Mouse (Mus musculus) spleen, postnatal 4 days (tissue): ENCODE measurements around the gene Noct.
A peak's percentile ranks its signal among the peaks of the same experiment; 100 is the strongest.

Source experiments
- DNase-seq, 2 experiments: peaks; one replicate each; pipeline ENCODE4 v3.0.0; 2022; ENCODE audit warnings: low spot score in 2 of 2

The Noct gene

DNA sequence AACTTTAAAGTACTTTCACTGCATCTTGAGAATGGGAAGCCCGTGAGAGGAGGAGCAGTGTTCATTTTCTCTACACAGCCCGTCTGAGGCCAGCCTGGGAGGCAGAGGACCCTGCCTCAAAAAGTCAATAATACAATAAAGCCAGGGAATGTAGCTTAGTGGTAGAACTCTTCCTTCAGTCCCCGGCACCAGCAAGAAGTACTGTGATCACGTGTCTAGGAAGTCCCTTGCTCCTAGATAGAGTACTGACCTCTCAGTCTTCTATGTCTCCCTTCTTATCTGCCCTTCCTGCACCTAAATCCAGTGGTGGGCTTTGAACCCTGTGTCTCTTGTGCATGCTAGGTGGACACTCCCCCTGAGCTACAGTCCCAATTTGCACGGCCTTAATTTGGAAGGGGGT lies 6.6 kb downstream of the Noct start:
- no peak for DNase-seq

DNA sequence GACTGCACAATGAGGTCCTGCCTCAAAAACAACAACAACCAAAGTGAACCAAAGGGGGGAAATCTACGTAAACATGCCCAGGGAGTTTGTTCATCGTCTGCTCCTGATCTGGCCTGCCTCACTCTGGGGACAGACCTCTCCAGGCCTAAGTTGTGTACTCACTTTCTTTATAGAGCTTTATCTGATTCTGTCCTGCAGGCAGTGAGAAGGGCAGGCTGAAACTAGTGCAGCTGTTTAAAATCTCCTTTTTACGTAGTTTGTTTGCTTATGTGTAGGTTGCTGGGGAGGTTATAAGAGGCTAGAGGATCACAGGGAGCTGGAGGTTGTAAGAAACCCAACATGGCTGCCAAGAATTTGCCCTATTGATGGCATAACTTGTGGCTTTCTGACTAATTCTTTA lies 7.3 kb downstream of the Noct start:
- DNase-seq: peak in 1 of 2 experiments; percentile 13

DNA sequence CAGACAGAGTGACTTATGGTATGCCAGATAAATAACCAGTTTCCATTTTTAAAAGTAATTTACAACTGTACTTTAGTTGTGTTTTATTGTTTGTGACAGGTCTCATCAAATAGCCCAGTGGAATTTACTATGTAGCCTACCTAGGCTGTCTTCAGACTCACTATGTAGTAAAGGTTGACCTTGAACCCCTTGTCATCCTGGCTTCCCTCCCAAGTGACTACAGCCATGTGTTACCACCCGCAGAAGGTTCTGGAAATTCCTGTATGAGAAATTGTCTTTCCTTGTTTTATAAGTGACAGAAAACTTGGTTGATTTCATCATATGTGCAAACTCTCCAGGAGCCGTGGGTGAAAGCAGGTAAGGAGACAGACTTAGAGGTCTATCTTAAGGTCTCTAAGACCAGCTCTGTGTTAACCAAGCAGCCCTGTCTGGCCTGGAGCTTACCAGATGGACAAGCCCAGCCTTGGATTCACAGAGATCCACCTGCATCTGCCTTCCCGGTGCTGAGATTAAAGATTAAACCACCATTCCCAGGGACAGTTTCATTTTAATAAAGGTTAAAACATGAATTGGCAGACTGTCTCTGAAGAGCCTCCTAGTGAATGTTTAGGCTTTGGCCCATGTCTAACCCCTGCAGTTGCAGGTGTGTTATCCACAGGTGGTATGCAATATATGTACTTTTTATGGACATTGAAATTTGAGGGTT lies 8.1 kb downstream of the Noct start:
- no peak for DNase-seq

DNA sequence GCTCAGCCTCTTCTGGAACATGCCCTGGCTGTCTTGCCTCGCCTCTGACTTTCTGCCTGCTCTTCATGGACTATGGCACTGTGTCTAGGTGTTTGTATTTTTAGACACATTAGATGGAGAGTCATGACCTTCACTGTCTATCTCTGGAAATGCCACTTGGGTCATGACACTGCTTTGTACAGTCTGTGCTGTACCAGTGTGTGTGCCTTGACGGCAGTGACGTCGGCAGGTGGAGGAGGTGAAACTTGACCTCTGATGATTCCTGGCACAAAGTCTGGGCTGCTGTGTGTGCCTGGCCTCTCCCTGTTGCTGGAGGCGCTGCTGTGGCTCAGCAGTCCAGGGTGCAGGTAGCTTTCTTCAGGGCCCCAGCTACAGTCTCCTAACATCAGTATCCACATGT lies 9.2 kb downstream of the Noct start:
- no peak for DNase-seq

DNA sequence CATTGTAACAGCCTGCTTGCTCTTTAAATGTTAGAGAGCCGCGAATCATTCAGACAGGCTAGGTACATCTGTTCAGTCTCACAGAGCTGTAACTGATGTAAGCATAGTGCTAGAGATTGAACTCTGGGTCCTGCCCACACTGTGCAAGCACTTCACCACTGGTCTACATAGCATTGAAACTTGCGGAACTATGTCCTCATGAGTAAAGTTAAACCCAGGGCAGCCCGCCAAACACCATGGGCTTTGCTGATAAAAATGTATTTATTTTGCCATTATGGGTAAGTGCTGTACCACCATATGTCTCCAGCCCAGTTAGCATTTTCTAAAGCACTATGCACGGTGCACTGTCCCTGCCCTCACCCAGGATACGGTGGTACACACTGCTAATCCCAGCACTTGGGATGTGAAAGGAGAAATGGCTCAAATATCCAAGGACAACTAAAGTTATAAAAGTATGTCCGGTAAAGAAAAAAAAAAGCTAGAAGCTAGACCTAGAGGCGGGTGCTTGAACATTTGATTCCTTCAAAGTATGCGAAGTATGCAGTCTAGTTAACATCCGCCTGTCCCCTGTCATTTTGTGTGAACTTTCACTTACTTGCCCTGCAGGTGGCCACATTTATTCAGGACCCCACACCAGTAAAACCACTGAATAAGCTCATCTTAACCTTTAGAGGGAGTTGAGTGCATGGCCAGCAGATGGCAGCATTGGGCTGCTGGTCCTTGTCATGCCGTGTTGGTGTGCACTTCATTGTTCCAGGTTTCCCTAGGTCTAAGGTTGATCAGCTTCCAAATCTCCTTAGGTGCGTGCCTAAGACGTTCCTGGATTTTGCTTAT lies 9.9 kb downstream of the Noct start:
- peak; percentile 82 to 93 for DNase-seq

DNA sequence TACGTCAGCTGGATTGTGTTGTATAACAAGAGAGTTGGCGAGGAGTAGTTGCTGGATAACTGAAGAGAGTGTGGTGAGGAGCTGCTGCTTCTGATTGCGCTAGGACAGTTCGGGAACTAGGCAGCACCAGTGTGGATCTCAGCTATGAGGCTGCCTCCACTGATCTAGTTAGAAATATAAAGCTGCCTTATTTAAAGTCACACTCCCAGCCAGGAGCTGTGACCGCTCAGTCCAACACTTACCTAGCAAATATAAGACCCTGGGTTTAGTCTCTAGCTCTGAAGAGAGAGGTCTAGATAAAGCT lies 10.5 kb downstream of the Noct start:
- DNase-seq: no peak

DNA sequence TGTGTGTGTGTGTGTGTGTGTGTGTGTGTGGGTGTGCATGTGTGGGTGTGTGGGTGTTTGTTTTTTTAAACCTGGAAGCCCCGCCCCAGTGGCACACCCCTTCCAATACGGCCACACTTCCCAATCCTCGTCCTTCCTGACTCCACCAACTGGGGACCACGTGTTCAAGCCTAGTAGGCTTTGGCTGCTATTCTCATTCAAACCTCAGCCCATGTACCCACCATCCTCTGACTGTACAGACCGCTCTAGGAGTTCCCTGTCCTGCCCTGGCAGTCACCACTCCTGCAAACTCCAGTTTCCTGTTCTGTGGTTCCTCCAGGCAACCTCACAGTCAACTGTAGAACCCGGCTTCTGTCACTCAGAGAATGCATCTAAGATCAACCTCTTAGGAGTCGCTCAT lies 14.3 kb downstream of the Noct start:
- DNase-seq: no peak

DNA sequence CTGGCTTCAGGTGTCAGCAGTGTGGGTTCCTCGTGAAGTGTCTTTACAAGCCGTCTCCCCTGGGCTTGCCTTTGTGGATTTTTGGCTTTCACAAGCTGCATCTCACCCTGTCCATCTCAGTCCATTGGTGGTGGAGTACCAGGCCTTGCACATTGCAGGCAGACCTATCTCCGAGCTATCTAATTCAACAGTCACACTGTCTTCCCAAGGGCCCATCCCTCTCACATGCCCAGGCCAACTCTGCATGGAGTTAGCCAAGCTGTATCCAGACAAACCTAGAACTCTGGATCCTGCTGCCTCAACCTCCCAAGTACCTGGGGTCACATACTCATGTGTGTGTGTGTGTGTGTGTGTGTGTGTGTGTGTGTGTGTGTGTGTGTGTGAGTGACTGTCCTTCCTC lies 15.3 kb downstream of the Noct start:
- DNase-seq: no peak

DNA sequence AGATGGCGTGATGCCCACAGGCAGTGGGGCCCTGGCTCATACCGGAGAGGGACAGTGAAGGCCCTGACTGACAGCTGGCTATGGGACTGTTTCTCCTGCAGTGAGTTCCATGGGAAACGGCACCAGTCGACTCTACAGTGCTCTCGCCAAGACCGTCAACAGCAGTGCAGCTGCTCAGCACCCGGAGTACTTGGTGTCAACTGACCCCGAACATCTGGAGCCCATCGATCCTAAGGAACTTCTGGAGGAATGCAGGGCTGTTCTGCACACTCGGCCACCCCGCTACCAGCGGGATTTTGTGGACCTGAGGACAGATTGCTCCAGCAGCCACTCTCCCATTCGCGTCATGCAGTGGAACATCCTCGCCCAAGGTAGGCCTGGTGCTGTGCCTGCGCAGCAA lies 23.5 kb downstream of the Noct start:
- DNase-seq: no peak

DNA sequence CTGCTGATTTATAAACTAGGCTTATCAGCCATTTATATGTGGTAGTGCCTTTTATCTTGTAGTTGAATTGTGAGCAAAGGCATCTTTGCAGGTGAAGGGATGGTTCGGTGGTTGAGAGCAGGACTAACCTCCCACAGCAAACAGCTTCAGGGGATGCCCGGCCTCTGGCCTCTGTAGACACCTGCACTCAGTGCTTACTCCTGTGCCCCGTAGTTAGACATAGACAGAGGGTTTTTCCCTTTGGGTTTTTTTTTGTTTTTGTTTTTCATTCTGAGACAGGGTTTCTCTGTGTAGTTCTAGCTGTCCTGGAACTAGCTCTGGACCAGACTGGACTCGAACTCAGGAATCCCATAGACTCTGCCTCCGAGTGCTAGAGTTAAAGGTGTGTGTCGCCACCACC lies 24.4 kb downstream of the Noct start:
- DNase-seq: no peak

DNA sequence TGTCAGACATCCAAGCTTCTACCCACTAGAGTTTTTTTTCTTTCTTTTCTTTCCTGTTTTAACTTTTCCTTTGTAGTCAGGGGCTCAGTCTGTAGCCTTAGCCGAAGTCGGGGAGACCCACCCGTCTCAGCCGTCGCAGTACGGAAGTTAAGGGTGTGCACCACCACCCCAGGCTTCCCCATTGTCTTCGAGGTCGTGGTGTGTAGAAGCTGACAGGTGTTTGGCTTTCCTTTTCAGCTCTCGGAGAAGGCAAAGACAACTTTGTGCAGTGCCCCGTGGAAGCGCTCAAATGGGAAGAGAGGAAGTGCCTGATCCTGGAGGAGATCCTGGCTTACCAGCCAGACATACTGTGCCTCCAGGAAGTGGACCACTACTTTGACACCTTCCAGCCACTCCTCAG lies 25.2 kb downstream of the Noct start:
- no peak for DNase-seq

DNA sequence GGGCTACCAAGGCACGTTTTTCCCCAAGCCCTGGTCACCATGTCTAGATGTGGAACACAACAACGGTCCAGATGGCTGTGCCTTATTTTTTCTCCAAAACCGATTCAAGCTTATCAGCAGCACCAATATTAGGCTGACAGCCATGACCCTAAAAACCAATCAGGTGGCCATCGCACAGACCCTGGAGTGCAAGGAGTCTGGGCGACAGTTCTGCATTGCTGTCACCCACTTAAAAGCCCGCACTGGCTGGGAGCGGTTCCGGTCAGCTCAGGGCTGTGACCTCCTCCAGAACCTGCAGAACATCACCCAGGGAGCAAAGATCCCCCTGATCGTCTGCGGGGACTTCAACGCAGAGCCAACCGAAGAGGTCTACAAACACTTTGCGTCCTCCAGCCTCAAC lies 25.6 kb downstream of the Noct start:
- no peak for DNase-seq

DNA sequence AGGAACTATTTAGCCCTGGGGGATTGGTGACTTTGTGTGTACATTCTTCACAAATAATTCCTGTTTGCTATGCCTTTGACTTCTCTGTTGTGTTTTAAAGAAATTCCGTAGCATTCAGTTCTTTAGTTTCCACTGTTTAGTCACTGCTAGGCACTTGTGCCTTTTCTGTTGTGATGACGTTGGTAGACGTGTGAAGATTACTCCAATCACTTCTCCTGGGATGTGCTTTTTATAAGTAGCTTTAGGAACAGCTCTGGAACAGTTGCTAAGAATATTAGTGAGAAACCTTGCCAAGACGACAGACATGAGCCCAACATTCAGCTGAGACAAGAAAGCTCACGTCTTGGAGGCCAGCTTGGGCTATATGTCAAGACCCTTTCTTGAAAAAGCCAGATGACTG lies 26.8 kb downstream of the Noct start:
- DNase-seq: no peak

DNA sequence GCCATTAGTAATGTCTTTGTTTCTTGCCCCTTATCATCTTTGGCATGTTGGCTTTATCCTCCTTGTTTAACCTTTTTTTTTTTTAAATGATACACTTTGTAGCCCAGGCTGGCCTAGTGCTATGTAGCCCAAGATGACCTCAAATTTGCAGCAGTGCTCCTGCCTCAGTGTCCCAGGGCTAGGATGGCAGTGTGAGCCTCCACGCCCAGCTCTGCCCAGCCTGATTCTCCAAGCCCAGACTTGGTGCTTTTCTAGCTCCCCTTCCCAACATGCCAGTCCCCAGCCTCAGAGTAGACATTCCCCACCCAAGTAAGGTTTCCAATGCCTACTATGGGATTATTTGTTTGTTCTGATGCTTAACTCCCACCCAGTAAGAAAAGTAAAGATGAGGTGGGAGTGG lies 28.0 kb downstream of the Noct start:
- peak in 1 of 2 experiments; percentile 55 for DNase-seq

DNA sequence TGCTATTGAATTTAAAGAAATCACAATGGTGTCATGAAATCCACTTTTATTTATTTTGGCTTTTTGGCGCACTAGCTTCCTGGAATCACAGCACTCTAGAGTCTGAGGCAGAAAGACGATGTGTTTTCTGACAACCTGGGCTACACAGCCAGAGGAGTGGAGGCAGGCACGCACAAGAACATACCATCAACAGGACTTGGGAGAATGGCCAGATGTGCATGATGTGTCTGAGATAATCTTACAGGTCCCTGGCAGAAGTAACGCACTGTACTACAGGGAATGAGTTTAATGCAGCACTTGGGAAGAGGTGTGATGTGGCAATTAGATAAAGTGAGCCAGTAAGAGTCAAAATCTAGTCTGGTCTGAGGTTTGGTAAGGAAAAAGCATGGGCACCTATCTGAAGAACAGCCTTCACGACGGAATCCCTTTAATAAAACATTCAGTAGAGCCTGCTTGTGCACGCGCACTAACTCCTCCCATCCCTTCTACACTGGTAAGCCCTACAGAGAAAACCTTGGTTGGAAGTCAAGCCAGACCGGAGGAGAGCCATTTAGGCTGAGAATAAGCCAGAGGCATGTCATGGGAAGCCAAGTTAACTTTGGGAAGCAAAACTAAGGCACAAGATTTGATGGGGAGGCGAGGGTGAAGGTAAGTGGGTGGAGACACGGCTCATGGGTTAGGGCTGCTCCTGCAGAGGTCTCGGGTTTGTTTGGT lies 28.6 kb downstream of the Noct start:
- DNase-seq: peak in 1 of 2 experiments; percentile 56

DNA sequence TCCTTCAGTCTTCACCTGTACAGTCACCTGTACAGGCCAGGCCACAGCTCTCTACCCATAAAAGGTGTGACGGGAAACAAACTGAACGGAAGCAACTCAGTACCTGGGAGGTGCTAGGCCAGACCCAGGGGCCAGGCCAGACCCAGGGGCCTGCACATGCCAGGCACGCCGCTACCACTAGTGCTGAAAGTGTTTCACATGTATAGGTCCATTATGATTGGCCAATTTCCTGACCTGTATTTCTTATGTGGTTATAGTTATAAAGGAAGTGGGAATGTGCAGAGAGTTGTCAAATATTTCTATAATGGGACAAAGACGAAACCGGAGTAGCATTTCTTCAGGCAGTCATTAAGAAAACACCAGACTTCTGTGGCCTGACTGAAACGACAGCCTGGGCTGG lies 30.5 kb downstream of the Noct start:
- peak in 1 of 2 experiments; percentile 41 for DNase-seq

DNA sequence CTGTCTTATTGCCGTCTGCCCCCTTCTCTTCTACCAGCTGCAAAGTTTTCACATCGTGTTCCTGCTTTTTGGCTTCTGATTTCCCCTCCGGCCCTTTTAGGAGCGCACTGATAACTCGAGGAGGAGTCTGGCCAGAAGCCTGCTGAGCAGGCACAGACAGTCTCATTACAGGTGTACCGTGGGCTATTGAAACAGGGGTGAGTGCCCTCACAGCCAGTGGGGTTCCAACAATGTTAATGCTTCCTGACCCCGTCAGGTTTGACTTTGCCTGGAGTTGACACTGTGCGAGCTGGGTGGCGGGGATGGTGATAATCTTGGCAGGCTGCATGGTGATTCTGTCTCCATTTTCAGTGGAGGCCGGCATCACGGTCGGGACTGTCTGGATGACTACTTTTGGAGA lies 32.2 kb downstream of the Noct start:
- peak in 1 of 2 experiments; percentile 56 for DNase-seq

DNA sequence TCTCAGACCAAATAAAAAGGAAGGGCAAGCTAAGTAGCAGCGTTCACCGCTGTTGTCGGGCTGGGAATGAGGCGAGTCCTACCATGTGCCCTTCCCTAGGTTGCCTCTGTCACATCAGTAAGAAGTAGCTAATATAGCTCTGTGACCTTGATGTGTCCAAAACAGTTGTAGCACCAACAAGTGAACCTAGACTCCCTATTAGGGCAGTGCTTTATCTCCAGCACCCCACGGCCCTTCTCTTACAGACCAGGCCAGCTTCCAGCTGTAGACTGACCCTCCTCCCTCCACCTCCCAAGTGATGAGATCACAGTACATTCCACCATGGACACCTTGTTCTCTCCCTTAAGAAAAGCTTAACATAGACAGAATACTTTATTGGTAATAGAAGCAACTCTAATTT lies 33.8 kb downstream of the Noct start:
- peak in 1 of 2 experiments; percentile 34 for DNase-seq

DNA sequence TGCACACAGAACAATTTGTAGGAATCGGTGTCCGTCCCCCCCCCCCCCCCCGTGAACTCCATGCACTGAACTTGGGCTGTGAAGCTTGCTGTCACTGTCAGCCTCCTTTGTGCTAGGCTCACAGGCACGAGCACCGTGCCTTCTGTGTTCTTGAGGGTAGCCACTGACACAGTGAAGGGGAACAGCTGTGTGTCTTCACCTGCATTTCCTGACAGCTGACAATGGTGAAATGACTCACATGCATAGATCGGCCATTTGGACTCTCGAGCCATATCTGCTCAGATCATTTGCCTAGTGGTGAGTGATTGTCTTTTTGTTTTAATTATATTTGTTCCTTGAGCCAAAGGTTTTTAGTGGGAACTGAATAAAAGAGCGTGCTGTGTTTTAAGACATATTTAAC lies 38.7 kb downstream of the Noct start:
- DNase-seq: no peak

DNA sequence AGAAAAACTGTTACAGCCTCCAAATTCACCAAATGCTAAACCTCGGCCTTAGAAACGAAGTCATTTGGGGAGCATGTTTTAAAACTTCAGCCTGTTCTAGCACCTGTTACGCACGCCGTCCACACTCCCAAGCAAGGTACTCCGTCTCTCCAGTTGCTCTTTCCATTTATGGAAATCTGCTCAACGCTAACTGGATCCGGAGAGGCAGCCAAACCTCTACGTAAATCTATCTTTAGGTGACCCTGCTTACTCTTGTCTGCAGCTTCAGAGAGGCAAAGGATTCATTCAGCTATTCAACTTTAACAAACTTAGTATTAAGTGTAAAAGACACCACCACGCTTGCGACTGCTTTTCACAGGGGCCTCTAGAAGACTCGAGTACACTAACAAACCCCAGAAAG lies 44.2 kb downstream of the Noct start:
- no peak for DNase-seq

DNA sequence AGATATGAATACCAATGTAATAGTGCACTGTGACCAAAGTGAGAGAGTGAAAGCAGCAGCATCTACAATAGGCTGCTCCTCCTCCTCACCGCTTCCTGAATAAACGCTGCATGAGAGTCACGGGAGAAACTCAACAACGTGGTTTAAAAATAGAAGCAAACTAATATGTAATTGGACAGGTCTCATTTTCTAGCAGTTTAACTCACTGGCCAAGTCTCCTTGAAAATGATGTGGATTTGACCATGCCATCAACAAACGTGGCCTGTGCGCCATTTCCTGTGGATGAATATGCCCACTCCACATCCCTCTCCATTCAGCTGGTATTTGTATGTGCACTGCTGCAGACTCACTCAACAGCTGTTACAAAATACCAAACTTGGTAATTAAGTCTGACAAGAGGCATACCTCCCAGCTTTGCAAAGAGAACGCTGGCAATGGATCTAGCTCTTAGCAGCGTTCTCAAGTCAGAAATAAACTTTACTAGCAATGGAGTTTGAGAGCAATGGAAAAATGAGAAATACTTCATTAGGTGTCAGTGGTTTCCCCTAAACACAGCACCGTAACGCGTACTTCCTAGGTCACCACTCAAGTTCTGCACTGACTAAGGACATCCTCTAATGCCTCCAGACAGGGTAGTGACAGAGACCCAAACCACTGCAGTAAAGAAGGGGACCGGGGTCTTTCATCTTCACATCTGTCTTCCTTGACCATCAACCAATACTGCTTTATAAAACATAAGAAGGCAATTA lies 46.0 kb downstream of the Noct start:
- no peak for DNase-seq

DNA sequence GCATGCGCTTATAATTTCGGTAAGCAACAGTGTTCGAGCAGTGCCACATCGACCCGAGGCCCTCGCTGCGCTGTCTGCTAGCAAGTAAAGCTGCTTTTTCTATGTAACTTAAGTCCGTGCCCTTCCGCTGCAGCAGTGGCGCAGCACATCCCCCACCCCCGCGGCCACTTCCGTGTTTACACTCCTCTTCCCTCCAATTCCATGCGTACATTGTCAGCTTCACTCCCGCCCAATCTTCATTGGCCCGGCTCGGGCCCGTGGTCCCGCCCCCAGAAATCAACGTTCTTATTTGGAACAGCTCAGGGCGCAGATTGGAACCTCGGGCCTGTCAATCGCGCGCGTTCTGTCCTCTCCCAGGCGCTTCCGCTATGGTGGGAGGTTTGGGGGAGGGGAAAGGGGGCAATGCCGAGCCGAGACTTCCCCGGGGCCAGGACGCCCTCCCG lies 51.7 kb downstream of the Noct start:
- peak; percentile 95 to 96 for DNase-seq
